8 mouse cellular contexts compared by ENCODE assay signal in the genomic region with DNA sequence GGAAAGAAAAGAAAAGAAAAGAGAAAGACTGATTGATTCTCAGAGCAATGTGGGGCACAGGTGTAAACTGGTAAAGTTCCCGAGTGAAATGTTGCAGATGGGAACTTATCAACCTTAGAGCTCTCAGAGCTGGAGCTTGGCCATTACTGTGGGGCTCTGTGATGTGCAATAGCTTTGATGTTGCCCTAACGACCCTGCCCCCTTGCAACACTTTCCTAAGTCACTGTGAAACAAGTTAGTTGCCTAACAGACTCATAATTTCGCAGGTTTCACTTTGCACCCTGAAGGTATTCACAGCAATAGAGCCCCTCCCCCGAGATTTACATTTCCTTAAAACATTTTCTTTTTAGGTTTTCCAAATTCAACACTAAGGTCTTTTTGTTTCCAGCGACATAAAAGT. TPM values are rescaled to one million over a fixed set of nuclear protein-coding genes. Genes with fewer than 3 reads are reported as not detected.
DNase-seq lines count a peak whose midpoint lies in the region; ATAC-seq and TF ChIP-seq lines count a peak whose summit lies in the region.

A gene (plus strand): TSS at position 387 of the 400 bp plus-strand sequence.

- peak within 1 kb of the TSS; percentile 47 for H3K9ac ChIP-seq in hindbrain, embryonic 16.5 days (ENCODE audit: low read depth, low read length)
- H3K9ac ChIP-seq in lung, postnatal 0 days (replicated peaks; ENCODE audit: low read depth): peak within 1 kb of the TSS; percentile 62
- peak within 1 kb of the TSS; percentile 76 for H3K9ac ChIP-seq in stomach, embryonic 16.5 days (ENCODE audit: low read length)

- intact Hi-C loops in gastrocnemius, adult 2 months (cut with DNase I): no loop called here

- no peak for DNase-seq in frontal cortex, adult 2 months (ENCODE audit: extremely low spot score in 1 of 2, low spot score in 1 of 2)
- DNase-seq in adrenal gland, postnatal 10 days: peak; percentile 61
- DNase-seq in gastrocnemius, adult 2 months: no peak
- peak; percentile 86 for DNase-seq in lung, postnatal 0 days (ENCODE audit: low spot score)
- no peak for DNase-seq in ovary, postnatal 14 days (ENCODE audit: low spot score)

- ATAC-seq in frontal cortex, adult (ENCODE audit: low TSS enrichment): no peak
- no peak for ATAC-seq in hindbrain, embryonic 16.5 days
- peak; percentile 56 for ATAC-seq in lung, postnatal 0 days
- ATAC-seq in stomach, embryonic 16.5 days (ENCODE audit: insufficient read depth, low FRiP score): peak; percentile 6; the same call in 1 of the 2 replicates

- no peaks in the 10 kb centered on the region for H3K36me3 ChIP-seq in hindbrain, embryonic 16.5 days (ENCODE audit: control insufficient read depth, insufficient read depth, low read length)
- H3K36me3 ChIP-seq in lung, postnatal 0 days (ENCODE audit: insufficient read depth, low read length): no peaks in the 10 kb centered on the region
- H3K36me3 ChIP-seq in stomach, embryonic 16.5 days (ENCODE audit: control insufficient read depth, insufficient read depth, low read length): no peaks in the 10 kb centered on the region

- H3K4me2 ChIP-seq in hindbrain, embryonic 16.5 days (ENCODE audit: low read length): peak within 1 kb of the TSS; percentile 59
- peak within 1 kb of the TSS; percentile 77 for H3K4me2 ChIP-seq in lung, postnatal 0 days (replicated peaks; ENCODE audit: low read depth, low read length)
- peak within 1 kb of the TSS; percentile 76 for H3K4me2 ChIP-seq in stomach, embryonic 16.5 days (ENCODE audit: low read depth, low read length)

- 4% methylated on average over 5 of the region's 5 CpGs for WGBS in hindbrain, embryonic 16.5 days
- WGBS in lung, postnatal 0 days: under 1% methylated on average over 5 of the region's 5 CpGs
- 0% methylated on average over 5 of the region's 5 CpGs for WGBS in stomach, embryonic 16.5 days

- peaks cover 5% of the 10 kb centered on the region for H3K4me1 ChIP-seq in hindbrain, embryonic 16.5 days (ENCODE audit: control insufficient read depth, insufficient read depth, low read depth, low read length)
- H3K4me1 ChIP-seq in lung, postnatal 0 days (ENCODE audit: insufficient read depth, low read depth, low read length): peaks cover 16% of the 10 kb centered on the region; the same call in 1 of the 2 replicates
- H3K4me1 ChIP-seq in stomach, embryonic 16.5 days (ENCODE audit: control insufficient read depth, insufficient read depth, low read length): peaks cover 15% of the 10 kb centered on the region

- no peak for TF ChIP-seq CTCF in gastrocnemius, adult 2 months (IDR thresholded peaks at IDR 0.05)
- no peak for TF ChIP-seq CTCF in lung, postnatal 0 days (IDR thresholded peaks at IDR 0.05)

- peak within 1 kb of the TSS; percentile 84 for H3K27ac ChIP-seq in gastrocnemius, adult 2 months
- H3K27ac ChIP-seq in hindbrain, embryonic 16.5 days (ENCODE audit: low read depth, low read length): peak within 1 kb of the TSS; percentile 42; the same call in 1 of the 2 replicates
- H3K27ac ChIP-seq in lung, postnatal 0 days (ENCODE audit: low read length): peak within 1 kb of the TSS; percentile 92
- H3K27ac ChIP-seq in stomach, embryonic 16.5 days (ENCODE audit: low read length): peak within 1 kb of the TSS; percentile 88

- TF ChIP-seq EP300 in lung, postnatal 0 days (IDR thresholded peaks at IDR 0.05): peak; percentile 45; the same call in 1 of the 2 replicates

- peak within 1 kb of the TSS; percentile 76 for H3K4me3 ChIP-seq in gastrocnemius, adult 2 months
- H3K4me3 ChIP-seq in hindbrain, embryonic 16.5 days (ENCODE audit: low read length): peak within 1 kb of the TSS; percentile 41
- peak within 1 kb of the TSS; percentile 58 for H3K4me3 ChIP-seq in lung, postnatal 0 days (ENCODE audit: low read depth, low read length)
- peak within 1 kb of the TSS; percentile 62 for H3K4me3 ChIP-seq in stomach, embryonic 16.5 days (replicated peaks; ENCODE audit: low read length)

- no peaks in the 10 kb centered on the region for H3K9me3 ChIP-seq in hindbrain, embryonic 16.5 days (ENCODE audit: control insufficient read depth, low read length)
- H3K9me3 ChIP-seq in lung, postnatal 0 days (ENCODE audit: low read length): no peaks in the 10 kb centered on the region
- H3K9me3 ChIP-seq in stomach, embryonic 16.5 days (replicated peaks; ENCODE audit: control insufficient read depth, low read length): no peaks in the 10 kb centered on the region

- H3K27me3 ChIP-seq in hindbrain, embryonic 16.5 days (replicated peaks; ENCODE audit: control insufficient read depth, insufficient read depth, low read length): no peaks in the 10 kb centered on the region
- no peaks in the 10 kb centered on the region for H3K27me3 ChIP-seq in lung, postnatal 0 days (replicated peaks; ENCODE audit: insufficient read depth, low read length)
- H3K27me3 ChIP-seq in stomach, embryonic 16.5 days (ENCODE audit: control insufficient read depth, insufficient read depth, low read length): no peaks in the 10 kb centered on the region

RNA-seq across cellular contexts. Expression of the gene that starts here (rescaled TPM):
- 44.3 and 53.7 TPM in 2 replicates for polyA plus RNA-seq in frontal cortex, adult 2 months (2012; rRNA removed)
- total RNA-seq in adrenal gland, postnatal 10 days (2021): 100 to 1,000 TPM; 726 to 864 TPM
- 10 to 100 TPM; 47.4 to 69.0 TPM for total RNA-seq in gastrocnemius, adult 2 months (2021)
- 103 and 111 TPM in 2 replicates for polyA plus RNA-seq in hindbrain, embryonic 16.5 days (2015; fragmentation: Nextera tagmentation; extraction: Ambion mirVana)
- polyA plus RNA-seq in lung, postnatal 0 days (2015; fragmentation: Nextera tagmentation; extraction: Ambion mirVana): 1,075 and 1,107 TPM in 2 replicates
- 247 and 281 TPM in 2 replicates for polyA plus RNA-seq in stomach, embryonic 16.5 days (2015; fragmentation: Nextera tagmentation; extraction: Ambion mirVana)

Comparison
In these comparisons a context has a peak if more than half of its experiments do, and no peak if none do; other contexts are left out.
1. RNA of the gene that starts here (total RNA-seq): 726 to 864 TPM in adrenal gland, postnatal 10 days; 47.4 to 69.0 TPM in gastrocnemius, adult 2 months; every median in the first group is over 10 times any median in the second.
2. DNase-seq: peak in adrenal gland, postnatal 10 days (single experiment) and lung, postnatal 0 days (single experiment); none in frontal cortex, adult 2 months (0 of 2), gastrocnemius, adult 2 months (single experiment) and ovary, postnatal 14 days (single experiment).
3. ATAC-seq: peak in lung, postnatal 0 days (single experiment) and stomach, embryonic 16.5 days (single experiment); none in frontal cortex, adult (single experiment) and hindbrain, embryonic 16.5 days (single experiment).
4. H3K27ac ChIP-seq: peak in every context shown above with its lines; median percentile 92 in lung, postnatal 0 days; 88 in stomach, embryonic 16.5 days; 84 in gastrocnemius, adult 2 months; 42 in hindbrain, embryonic 16.5 days.
5. Peak in every context shown above with its lines, with median percentiles within 50 percentile points of each other: H3K4me3 ChIP-seq, H3K4me2 ChIP-seq and H3K9ac ChIP-seq.